Mouse (Mus musculus) B cell, adult 2 months (primary cell): ENCODE measurements around the gene Kcng4.

Experiments
- DNase-seq, 2 experiments: peaks; one replicate each; pipeline ENCODE4 v3.0.0; 2022

Kcng4 gene

GRCm38 (mm10) chr8:119639798-119640197 lies 4.3 kb upstream of the Kcng4 start:
- no peak for DNase-seq

- no peak for DNase-seq
These were observed 2.8 kb upstream of the Kcng4 start for GRCm38 (mm10) chr8:119638261-119638660.

GRCm38 (mm10) chr8:119637381-119637780 lies 1.9 kb upstream of the Kcng4 start:
- DNase-seq = no peak

- DNase-seq = no peak
These were observed 1.3 kb upstream of the Kcng4 start for GRCm38 (mm10) chr8:119636766-119637165.

- DNase-seq = no peak
These were observed 478 bp upstream of the Kcng4 start for GRCm38 (mm10) chr8:119635958-119636357.

GRCm38 (mm10) chr8:119634616-119635336 lies 704 bp downstream of the Kcng4 start:
- no peak for DNase-seq

DNA sequence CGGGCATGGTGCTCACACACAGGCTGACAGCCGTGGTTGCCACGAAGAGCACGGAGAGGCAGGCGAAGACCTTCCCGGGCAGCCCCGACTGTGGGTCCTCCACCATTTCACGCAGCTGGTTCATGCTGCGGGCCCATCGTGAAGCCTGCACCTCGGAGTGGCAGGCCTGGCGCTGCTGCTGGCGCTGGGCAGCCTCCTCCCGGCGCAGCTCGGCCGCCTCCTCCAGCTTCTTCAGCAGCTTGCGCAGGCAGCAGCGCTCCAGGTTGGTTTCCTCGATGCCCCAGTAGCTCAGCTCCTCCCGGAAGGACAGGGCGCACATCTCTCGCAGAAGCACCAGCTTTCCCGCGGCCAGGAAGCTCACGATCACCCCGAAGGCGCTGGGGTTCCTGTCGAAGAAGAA lies 2.6 kb downstream of the Kcng4 start:
- no peak for DNase-seq

- no peak for DNase-seq
These were observed 3.2 kb downstream of the Kcng4 start for GRCm38 (mm10) chr8:119632246-119632645.

- no peak for DNase-seq
These were observed 4.6 kb downstream of the Kcng4 start for GRCm38 (mm10) chr8:119630841-119631240.

DNA sequence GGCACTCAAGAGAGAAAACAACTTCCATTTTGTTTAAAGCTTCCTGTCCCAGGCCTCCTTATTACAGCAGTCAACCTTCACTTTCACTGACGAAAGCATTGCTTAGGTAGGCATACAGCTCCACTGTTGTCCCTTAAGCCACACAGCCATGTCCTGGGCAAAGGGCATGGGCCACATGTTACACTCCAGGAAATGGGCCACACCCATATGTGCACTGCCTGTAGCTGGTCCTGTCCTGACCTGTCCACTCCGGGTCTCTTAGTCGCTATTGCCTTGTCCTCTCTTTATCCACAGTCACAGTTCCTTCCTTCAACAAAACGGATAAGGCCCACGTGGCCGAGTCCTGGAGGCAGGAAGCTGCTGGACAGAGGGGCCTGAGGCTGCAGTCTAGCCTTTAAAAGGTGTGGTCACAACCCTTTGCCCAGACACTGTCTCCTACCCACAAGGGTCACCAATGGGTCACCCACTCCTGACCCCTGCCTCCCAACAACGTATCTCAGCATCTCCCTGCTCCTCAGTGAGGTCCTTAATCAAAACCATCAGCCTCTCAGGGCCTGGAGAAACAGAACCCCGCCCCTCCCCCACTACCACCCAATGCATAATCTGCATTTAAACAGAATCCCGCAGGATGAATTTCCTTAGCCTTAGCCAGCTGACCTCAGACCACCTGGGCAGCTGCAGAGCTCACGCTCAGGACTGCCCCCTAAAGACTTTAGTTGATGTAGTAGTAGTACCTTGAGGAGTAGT lies 7.7 kb downstream of the Kcng4 start:
- no peak for DNase-seq

DNA sequence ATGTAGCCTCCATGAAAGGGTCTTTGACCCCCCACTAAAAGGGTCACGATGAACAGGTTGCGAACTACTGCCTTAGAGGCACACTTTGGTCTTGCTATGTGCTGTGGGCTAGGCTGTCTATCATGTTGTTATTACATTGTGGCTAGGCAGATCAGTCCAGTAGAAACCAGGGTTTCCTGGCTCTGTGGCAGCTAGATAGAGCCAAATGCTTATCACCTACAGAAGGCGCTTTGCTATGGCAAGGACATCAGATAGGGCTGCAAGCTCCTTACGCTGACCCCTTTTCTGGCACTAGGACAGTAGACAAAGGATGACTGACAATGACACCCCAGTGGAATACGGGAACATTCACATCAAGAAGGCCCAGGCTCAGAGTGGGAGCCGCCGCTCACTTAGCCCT lies 8.3 kb downstream of the Kcng4 start:
- no peak for DNase-seq

GRCm38 (mm10) chr8:119625788-119626187 lies 9.7 kb downstream of the Kcng4 start:
- no peak for DNase-seq

GRCm38 (mm10) chr8:119624916-119625315 lies 10.6 kb downstream of the Kcng4 start:
- no peak for DNase-seq

GRCm38 (mm10) chr8:119623744-119624143 lies 11.7 kb downstream of the Kcng4 start:
- DNase-seq = no peak

DNA sequence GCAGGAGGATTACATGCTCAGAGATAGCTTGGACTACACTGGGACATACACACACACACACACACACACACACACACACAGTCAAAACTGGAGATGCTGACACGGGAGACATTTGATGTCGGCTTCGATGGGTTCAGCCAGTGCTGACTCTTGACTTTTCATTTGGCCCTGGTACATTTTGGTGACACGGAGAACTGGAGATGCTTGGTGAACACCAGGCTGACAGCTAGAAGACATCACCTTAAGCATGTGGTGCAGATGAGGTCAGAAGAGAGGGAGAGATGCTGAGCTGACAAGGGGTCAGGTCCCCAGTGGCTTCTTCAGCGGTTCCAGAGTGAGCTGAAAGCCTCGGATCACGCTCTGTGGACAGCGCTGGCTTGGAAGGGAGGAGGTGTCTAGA lies 12.4 kb downstream of the Kcng4 start:
- no peak for DNase-seq

DNA sequence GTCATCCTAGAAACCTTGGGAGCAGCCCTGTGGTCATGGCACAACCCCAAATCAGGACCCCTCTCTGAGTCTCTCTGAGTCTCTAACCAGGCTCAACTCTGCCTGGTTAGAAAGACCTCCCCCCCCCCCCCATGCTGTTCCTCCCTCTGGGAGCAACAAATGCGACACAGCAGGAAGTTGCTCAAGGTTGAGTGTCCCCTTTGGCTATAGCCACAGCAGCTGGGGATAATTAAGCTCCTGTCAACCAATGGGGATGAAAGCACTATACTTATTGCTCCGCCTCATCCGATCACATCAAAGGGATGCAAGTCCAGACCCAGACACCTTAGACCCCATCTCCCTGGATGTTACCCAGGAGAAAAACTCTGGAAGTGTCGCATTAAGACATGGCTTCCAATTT lies 12.9 kb downstream of the Kcng4 start:
- DNase-seq = no peak

- no peak for DNase-seq
These were observed 14.5 kb downstream of the Kcng4 start for GRCm38 (mm10) chr8:119620848-119621465.

DNA sequence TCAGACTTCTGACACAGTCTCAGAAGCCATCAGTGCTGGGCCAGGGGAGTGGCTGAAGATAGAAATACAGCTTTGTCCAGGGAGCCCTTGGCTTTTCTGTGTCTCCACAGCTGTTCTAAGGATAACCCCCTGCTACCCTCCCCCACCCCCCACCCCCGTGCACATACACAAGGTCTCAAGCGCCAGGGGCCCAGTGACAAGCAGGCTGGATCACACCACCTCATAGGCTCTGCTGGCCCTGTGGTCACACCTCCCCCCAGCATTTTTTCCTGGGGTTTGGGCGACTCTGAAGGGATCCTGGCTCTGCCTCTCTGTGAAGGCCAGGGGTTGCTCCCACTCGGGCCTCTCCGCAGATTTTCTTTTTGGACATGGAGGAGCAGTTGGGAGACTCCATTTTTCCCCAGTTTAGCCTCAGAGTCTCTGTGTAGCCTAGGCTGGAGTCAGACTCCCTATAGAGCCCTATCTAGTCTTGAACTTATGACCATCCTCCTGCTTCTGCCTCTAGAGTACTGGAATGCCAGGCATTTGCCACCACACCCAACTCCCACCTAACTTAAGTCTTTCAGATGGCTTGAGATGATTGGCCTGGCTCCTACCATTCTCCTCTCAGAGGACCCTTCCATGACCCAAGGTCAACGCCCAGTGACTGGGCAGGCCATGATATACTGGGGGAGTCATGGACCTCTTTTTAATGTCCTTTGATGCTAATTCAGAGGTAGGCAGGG lies 15.2 kb downstream of the Kcng4 start:
- no peak for DNase-seq

DNA sequence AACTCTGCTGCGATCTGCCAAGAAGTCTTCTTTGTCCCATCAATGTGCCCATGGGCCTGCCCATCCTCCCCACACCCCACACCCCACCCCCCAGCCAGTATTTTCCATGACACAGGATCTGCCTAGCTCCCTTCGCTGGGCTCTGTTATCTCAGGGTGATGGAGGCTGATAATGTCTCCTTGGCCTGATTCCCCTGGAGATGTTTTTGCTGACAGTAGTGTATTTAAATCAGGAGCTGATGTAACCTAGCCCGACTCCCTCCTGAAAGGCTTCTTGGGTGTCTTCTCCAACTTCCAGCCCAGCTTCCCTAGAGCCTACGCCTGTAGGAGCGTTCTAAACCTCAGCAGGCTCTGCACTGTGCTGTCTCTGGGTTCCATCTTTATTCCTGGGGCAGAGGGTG lies 16.6 kb downstream of the Kcng4 start:
- no peak for DNase-seq

- no peak for DNase-seq
These were observed 17.9 kb downstream of the Kcng4 start for GRCm38 (mm10) chr8:119617586-119617985.

DNA sequence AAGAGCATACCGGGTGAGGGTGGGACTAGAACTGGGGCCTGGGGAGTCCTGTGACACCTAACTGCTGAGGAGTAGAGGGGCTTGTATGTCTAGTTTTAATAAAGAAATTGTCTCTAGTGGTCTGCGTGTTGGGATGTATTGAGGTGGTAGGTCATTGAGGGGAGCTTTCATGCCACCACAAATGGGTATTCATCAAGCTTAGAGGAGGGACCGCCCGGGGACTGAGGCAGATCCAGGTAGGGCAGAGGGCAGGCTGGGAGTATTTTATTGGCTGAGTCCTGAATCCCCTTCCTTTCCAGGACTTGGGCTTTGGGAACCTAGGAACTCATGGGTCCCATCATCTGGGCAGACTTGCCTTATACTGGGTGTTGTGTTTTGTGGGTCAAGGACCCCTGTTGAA lies 18.7 kb downstream of the Kcng4 start:
- no peak for DNase-seq

- no peak for DNase-seq
These were observed 19.1 kb downstream of the Kcng4 start for GRCm38 (mm10) chr8:119616358-119616757.

GRCm38 (mm10) chr8:119615096-119615495 lies 20.4 kb downstream of the Kcng4 start:
- DNase-seq = no peak
